Mouse (Mus musculus): ENCODE measurements around the gene Mdm2. TPM values are rescaled to one million over a fixed set of nuclear protein-coding genes. Genes with fewer than 3 reads are reported as not detected.

The Mdm2 gene
- polyA plus RNA-seq, 1 experiment, result 122 TPM

DNA sequence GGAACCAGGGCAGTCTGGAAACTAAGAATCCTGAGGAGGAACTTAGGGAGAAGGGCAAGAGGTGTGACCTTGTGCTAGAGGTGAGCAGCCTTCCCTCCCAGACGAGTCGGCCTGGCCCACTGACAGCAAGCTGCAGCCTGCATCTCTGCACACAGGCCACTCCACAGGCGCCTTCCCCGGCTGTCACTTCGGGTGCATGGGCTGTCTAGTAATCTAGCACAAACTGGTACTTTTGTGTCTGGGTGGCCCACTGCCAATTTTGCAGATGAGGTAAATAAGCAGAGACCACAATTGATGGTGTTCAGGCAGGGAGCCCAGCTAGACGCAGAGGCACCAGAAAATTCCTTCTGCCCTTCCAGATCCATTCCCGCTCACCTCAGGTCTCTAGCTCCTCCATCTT, 37.9 kb downstream of the Mdm2 start:
- 0 out of 2 replicates have a peak, but pooled peaks cover 4% of the 10 kb centered on the region for H3K4me1 ChIP-seq (ENCODE audit: control insufficient read depth, insufficient read depth, low read length)
- H3K27ac ChIP-seq (ENCODE audit: insufficient read depth, low read length), result no peak overlapping the region
- no peak overlapping the region for H3K4me3 ChIP-seq (ENCODE audit: insufficient read depth, low read length)
- TF ChIP-seq CTCF (IDR thresholded peaks at IDR 0.05; ENCODE audit: borderline replicate concordance, insufficient read depth, low read length) (no peak), POLR2A (IDR thresholded peaks at IDR 0.05; ENCODE audit: low read depth, low read length) (no peak)

DNA sequence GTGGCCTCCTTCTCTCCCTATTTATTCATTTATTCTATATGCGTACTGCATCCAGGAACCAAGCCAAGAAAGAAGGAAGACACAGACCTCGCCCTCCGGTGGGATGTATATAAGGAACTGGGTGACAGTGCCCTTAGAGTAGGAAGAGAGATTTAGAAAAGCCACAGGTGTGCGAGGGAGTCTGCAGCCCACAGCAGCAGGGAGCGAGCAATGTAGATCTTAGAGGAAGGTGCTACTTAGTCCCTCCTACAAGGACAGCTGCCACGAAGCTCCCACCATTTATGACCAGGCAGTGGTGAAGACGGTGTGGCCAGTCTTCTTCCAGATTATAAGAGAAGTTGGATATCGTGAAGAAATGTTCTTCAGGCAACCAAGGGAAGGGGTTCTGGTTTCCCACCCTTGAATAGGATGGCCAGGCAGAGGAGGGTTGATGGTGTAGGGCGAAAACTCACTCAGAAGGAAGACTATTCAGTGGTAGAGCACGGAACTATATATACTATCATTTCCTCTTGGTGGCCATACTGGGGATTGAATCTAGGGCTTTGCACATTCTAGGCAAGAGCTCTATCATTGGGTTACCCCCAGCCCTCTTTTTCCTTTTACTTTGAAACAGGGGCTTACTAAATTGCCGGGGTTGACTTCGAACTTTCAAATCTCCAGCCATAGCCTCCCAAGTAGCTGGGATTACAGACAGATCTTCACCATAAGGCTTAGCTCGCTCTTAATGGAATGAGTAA, 38.5 kb downstream of the Mdm2 start:
- no peak overlapping the region for H3K27ac ChIP-seq (ENCODE audit: insufficient read depth, low read length)
- H3K4me1 ChIP-seq (ENCODE audit: control insufficient read depth, insufficient read depth, low read length), result 0 out of 2 replicates have a peak, but pooled peaks cover 4% of the 10 kb centered on the region
- no peak overlapping the region for H3K4me3 ChIP-seq (ENCODE audit: insufficient read depth, low read length)
- TF ChIP-seq POLR2A (IDR thresholded peaks at IDR 0.05; ENCODE audit: low read depth, low read length) (no peak), CTCF (IDR thresholded peaks at IDR 0.05; ENCODE audit: borderline replicate concordance, insufficient read depth, low read length) (no peak)

DNA sequence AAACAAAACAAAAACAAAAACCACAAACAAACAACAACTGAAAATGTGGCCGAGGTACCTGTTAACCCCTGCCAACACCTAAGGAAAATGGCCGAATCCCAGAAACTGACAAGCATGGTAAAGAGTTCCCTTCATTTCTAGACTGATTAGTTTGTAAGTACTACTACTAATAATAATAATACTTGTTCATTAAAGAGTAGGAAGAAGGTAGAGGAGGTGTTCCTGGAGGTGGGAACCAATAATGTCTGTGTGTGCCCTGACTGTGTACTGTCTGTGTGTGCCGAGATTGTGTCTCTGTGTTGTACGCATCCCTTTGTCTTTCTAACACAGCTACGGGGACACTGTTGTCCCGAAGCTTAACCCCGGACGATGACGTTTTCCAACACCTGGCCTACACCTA, 39.3 kb downstream of the Mdm2 start:
- 0 out of 2 replicates have a peak, but pooled peaks cover 4% of the 10 kb centered on the region for H3K4me1 ChIP-seq (ENCODE audit: control insufficient read depth, insufficient read depth, low read length)
- no peak for TF ChIP-seq POLR2A (IDR thresholded peaks at IDR 0.05; ENCODE audit: low read depth, low read length)
- H3K27ac ChIP-seq (ENCODE audit: insufficient read depth, low read length), result no peak overlapping the region
- H3K4me3 ChIP-seq (ENCODE audit: insufficient read depth, low read length), result no peak overlapping the region

DNA sequence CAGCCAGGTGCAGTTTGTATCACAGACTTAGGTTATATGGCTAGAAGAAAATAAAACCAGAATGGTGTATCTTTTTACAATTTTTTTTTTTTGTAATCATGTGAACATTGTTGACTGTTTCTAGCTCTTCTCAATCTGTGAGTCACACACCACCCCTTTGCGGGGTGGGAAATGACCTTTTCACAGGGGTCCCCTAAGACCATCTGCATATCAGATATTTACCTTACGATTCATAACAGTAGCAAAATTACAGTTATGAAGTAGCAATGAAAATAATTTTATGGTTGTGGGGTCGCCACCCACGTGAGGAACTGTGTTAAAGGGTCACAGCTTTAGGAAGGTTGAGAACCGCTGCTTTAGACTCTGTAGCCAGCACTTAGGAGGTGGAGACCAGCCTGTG, 39.8 kb downstream of the Mdm2 start:
- Histone ChIP-seq H3K4me1 (ENCODE audit: control insufficient read depth, insufficient read depth, low read length) (0 out of 2 replicates have a peak, but pooled peaks cover 4% of the 10 kb centered on the region), H3K27ac (ENCODE audit: insufficient read depth, low read length) (no peak overlapping the region), H3K4me3 (ENCODE audit: insufficient read depth, low read length) (no peak overlapping the region)
- TF ChIP-seq POLR2A (IDR thresholded peaks at IDR 0.05; ENCODE audit: low read depth, low read length) (no peak), CTCF (IDR thresholded peaks at IDR 0.05; ENCODE audit: borderline replicate concordance, insufficient read depth, low read length) (no peak)

DNA sequence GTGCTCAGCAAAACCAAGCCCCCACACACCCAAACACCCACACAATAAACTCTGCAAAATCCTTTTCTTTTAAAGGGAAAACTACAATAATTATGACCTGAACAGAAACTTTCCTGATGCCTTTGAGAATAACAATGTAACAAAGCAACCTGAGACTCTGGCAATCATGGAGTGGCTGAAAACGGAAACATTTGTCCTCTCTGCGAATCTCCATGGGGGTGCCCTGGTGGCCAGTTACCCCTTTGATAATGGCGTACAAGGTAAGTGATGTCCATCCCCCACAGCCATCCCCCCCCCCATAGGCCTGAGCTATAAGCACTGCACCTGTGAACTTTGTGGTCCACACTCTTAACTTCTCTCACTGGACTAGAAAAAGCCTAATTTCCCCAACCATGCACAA, 40.5 kb downstream of the Mdm2 start:
- Histone ChIP-seq H3K27ac (ENCODE audit: insufficient read depth, low read length) (no peak overlapping the region), H3K4me1 (ENCODE audit: control insufficient read depth, insufficient read depth, low read length) (0 out of 2 replicates have a peak, but pooled peaks cover 4% of the 10 kb centered on the region), H3K4me3 (ENCODE audit: insufficient read depth, low read length) (no peak overlapping the region)
- TF ChIP-seq CTCF (IDR thresholded peaks at IDR 0.05; ENCODE audit: borderline replicate concordance, insufficient read depth, low read length), result no peak
- TF ChIP-seq POLR2A (IDR thresholded peaks at IDR 0.05; ENCODE audit: low read depth, low read length), result no peak

DNA sequence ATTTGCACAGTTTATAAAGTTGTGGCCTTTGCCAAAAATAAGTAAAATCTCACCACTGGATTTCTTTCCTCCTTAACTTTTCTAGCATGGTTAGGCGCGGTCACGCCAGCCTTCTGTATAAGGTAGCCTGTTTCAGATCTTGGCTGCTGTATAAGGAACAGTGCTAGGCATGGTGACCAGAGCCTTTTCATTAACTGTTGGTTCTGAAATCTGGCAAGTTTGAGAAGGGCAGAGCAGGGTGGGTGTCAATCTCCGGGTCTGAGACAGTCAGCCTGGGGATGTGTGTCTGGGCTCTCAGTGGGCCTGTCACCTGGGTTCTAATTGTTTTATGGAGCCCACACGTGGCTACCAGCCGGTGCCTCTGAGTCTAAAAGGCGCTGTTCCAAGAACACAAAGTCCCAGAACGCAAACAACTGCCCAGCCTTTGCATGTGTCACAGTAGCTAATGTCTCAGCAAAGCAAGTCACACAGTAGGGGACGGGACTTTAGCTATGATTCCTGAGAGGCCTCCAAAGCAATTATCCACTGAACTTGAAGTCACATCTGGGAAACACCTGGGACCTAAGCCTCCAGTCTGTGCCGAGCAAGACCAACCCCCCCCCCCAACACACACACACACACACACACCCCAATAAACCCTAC, 41.0 kb downstream of the Mdm2 start:
- H3K27ac ChIP-seq (ENCODE audit: insufficient read depth, low read length), result no peak overlapping the region
- H3K4me1 ChIP-seq (ENCODE audit: control insufficient read depth, insufficient read depth, low read length), result 0 out of 2 replicates have a peak, but pooled peaks cover 4% of the 10 kb centered on the region
- TF ChIP-seq CTCF (IDR thresholded peaks at IDR 0.05; ENCODE audit: borderline replicate concordance, insufficient read depth, low read length), result no peak
- no peak for TF ChIP-seq POLR2A (IDR thresholded peaks at IDR 0.05; ENCODE audit: low read depth, low read length)
- no peak overlapping the region for H3K4me3 ChIP-seq (ENCODE audit: insufficient read depth, low read length)

DNA sequence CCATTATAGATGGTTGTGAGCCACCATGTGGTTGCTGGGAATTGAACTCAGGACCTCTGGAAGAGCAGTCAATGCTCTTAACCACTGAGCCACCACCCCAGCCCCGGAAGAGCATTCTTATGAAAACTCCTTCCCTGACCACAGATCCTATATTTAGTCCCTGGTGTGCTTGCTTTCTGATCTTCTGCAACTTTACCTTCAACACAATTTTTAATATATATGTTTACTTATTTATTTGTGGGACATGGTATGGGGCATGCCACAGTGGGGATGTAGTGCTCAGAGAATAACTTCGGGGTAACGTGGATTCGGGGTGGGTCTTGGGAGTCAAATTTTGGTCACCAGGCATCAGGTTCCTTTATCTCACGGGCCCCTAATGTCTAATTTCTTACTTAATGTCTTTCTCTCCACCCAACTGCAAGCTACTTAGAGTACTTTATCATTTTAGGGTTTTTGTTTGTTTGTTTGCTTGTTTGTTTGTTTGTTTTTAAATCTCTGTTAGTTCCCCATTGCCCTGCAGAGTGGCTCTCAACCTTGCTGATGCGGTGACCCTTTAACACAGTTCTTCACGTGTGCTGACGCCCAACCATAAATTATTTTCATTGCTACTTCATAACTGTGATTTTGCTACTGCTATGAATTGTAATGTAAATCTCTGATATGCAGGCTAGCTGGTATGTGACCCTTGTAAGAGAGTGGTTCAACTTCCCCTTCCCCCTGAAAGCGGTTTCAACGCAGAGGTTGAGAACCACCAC, 41.8 kb downstream of the Mdm2 start:
- Histone ChIP-seq H3K4me1 (ENCODE audit: control insufficient read depth, insufficient read depth, low read length) (0 out of 2 replicates have a peak, but pooled peaks cover 4% of the 10 kb centered on the region), H3K4me3 (ENCODE audit: insufficient read depth, low read length) (no peak overlapping the region), H3K27ac (ENCODE audit: insufficient read depth, low read length) (no peak overlapping the region)
- TF ChIP-seq CTCF (IDR thresholded peaks at IDR 0.05; ENCODE audit: borderline replicate concordance, insufficient read depth, low read length) (no peak), POLR2A (IDR thresholded peaks at IDR 0.05; ENCODE audit: low read depth, low read length) (no peak)

DNA sequence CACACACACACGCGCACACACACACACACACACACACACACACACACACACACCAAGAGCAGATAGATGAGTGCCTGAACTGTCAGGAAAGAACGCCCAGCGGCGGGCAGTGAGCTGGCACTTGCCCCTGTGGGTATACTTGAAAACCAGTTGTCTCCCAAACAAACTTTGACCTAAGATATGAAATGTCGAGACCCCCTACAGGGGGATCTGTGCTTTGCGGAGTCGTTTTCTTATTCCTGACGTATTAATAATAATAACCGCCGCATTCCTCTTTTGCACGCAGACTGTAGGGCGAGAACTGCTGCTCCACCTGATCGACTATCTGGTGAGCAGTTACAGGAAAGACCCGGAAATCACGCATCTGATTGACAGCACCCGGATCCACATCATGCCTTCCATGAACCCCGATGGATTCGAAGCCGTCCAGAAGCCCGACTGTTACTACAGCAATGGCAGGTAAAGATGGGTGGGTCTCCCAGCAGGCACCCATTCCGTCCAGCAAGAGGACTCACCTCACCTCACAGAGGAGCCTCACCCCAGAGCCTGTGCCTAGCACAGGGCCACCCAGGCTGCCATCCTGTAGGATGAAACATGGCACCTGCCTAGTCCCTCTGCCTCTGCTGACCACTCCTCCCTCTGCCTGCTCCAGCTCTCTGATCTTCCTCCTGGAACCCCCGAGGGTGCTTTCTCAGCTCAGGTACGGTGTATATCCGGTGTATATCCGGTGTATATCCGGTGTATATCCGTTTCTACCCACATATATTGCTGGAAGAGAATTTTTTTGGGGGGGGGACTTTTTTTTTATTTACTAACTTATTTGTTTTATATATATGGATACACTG, 42.7 kb downstream of the Mdm2 start:
- Histone ChIP-seq H3K4me1 (ENCODE audit: control insufficient read depth, insufficient read depth, low read length) (0 out of 2 replicates have a peak, but pooled peaks cover 4% of the 10 kb centered on the region), H3K4me3 (ENCODE audit: insufficient read depth, low read length) (no peak overlapping the region), H3K27ac (ENCODE audit: insufficient read depth, low read length) (no peak overlapping the region)
- no peak for TF ChIP-seq CTCF (IDR thresholded peaks at IDR 0.05; ENCODE audit: borderline replicate concordance, insufficient read depth, low read length)
- TF ChIP-seq POLR2A (IDR thresholded peaks at IDR 0.05; ENCODE audit: low read depth, low read length), result no peak

Data from embryonic fibroblast, embryonic 13.5 days (primary cell).